Mouse (Mus musculus): ENCODE measurements around the gene Pbx2.

Gene Pbx2

GRCm38 (mm10) chr17:34603375-34604060 lies 12.5 kb downstream of the Pbx2 start, which contains the start of gene Rnf5:
Rnf5 (minus strand) TSS chr17:34603690.
- peak; percentile 98 for DNase-seq (ENCODE audit: low read depth, low spot score)

- DNase-seq (ENCODE audit: low read depth, low spot score): no peak
These were observed 13.0 kb downstream of the Pbx2 start, which contains the start of gene Agpat1 for GRCm38 (mm10) chr17:34604061-34604508. Agpat1 (plus strand) TSS chr17:34604262.

- no peak for DNase-seq (ENCODE audit: low read depth, low spot score)
These were observed 13.6 kb downstream of the Pbx2 start for GRCm38 (mm10) chr17:34604511-34605237.

- no peak for DNase-seq (ENCODE audit: low read depth, low spot score)
These were observed 14.5 kb downstream of the Pbx2 start for GRCm38 (mm10) chr17:34605609-34606008.

GRCm38 (mm10) chr17:34606186-34607039 lies 15.3 kb downstream of the Pbx2 start:
- no peak for DNase-seq (ENCODE audit: low read depth, low spot score)

- no peak for DNase-seq (ENCODE audit: low read depth, low spot score)
These were observed 16.9 kb downstream of the Pbx2 start for GRCm38 (mm10) chr17:34607997-34608396.

- DNase-seq (ENCODE audit: low read depth, low spot score): no peak
These were observed 20.0 kb downstream of the Pbx2 start for GRCm38 (mm10) chr17:34611050-34611449.

- DNase-seq (ENCODE audit: low read depth, low spot score): no peak
These were observed 22.1 kb downstream of the Pbx2 start for GRCm38 (mm10) chr17:34613054-34613645.

GRCm38 (mm10) chr17:34613830-34614229 lies 22.8 kb downstream of the Pbx2 start:
- DNase-seq (ENCODE audit: low read depth, low spot score): no peak

GRCm38 (mm10) chr17:34615871-34616270 lies 24.8 kb downstream of the Pbx2 start, which contains the start of gene Egfl8:
Egfl8 (minus strand) TSS chr17:34615971.
- DNase-seq (ENCODE audit: low read depth, low spot score): no peak

- DNase-seq (ENCODE audit: low read depth, low spot score): no peak
These were observed 27.9 kb downstream of the Pbx2 start for GRCm38 (mm10) chr17:34618999-34619398.

GRCm38 (mm10) chr17:34621006-34621405 lies 29.9 kb downstream of the Pbx2 start:
- DNase-seq (ENCODE audit: low read depth, low spot score): no peak

- DNase-seq (ENCODE audit: low read depth, low spot score): no peak
These were observed 32.1 kb downstream of the Pbx2 start for GRCm38 (mm10) chr17:34623161-34623560.

GRCm38 (mm10) chr17:34624981-34625380 lies 33.9 kb downstream of the Pbx2 start:
- no peak for DNase-seq (ENCODE audit: low read depth, low spot score)

- DNase-seq (ENCODE audit: low read depth, low spot score): no peak
These were observed 35.2 kb downstream of the Pbx2 start for GRCm38 (mm10) chr17:34626062-34626772.

GRCm38 (mm10) chr17:34626773-34627092 lies 35.7 kb downstream of the Pbx2 start:
- DNase-seq (ENCODE audit: low read depth, low spot score): no peak

- DNase-seq (ENCODE audit: low read depth, low spot score): no peak
These were observed 36.3 kb downstream of the Pbx2 start for GRCm38 (mm10) chr17:34627093-34627942.

- DNase-seq (ENCODE audit: low read depth, low spot score): no peak
These were observed 37.0 kb downstream of the Pbx2 start, which contains the start of gene Ppt2 for GRCm38 (mm10) chr17:34627943-34628643. Ppt2 (minus strand) TSS chr17:34628510.

- DNase-seq (ENCODE audit: low read depth, low spot score): no peak
These were observed 37.5 kb downstream of the Pbx2 start for GRCm38 (mm10) chr17:34628644-34628967.

All from WW6 (cell line).